Mouse (Mus musculus) neural tube, embryonic 10.5 days (tissue): Measurements from ENCODE around the gene Lat2.

Source experiments
- DNase-seq: peaks from one replicate; pipeline ENCODE4 v3.0.0-alpha.2; 2017; ENCODE audit warnings: low spot score; ENCODE audit errors: extremely low spot score

Gene Lat2

GRCm38 (mm10) chr5:134571730-134572507 is 42.9 kb downstream of the Lat2 start:
- DNase-seq: peak; percentile 65

GRCm38 (mm10) chr5:134568964-134569491 is 45.8 kb downstream of the Lat2 start:
- no peak for DNase-seq

GRCm38 (mm10) chr5:134568030-134568429 is 46.8 kb downstream of the Lat2 start:
- DNase-seq: no peak

- no peak for DNase-seq
These were observed 47.4 kb downstream of the Lat2 start for GRCm38 (mm10) chr5:134567445-134567844.

- no peak for DNase-seq
These were observed 49.1 kb downstream of the Lat2 start for GRCm38 (mm10) chr5:134565696-134566095.

- DNase-seq: no peak
These were observed 50.6 kb downstream of the Lat2 start for GRCm38 (mm10) chr5:134564272-134564671.

- no peak for DNase-seq
These were observed 54.2 kb downstream of the Lat2 start for GRCm38 (mm10) chr5:134560450-134561171.

- no peak for DNase-seq
These were observed 54.8 kb downstream of the Lat2 start, which contains the start of gene Syna for GRCm38 (mm10) chr5:134560071-134560449. Gene Syna, minus strand, starts transcription at chr5:134560171.

- DNase-seq: peak; percentile 81
These were observed 59.2 kb downstream of the Lat2 start for GRCm38 (mm10) chr5:134555463-134556164.

- DNase-seq: no peak
These were observed 60.8 kb downstream of the Lat2 start for GRCm38 (mm10) chr5:134553951-134554546.

- DNase-seq: peak; percentile 92
These were observed 62.5 kb downstream of the Lat2 start, which contains the start of gene Clip2 for GRCm38 (mm10) chr5:134552110-134552972. Gene Clip2, minus strand, starts transcription at chr5:134552434.

- peak; percentile 57 for DNase-seq
These were observed 63.4 kb downstream of the Lat2 start for GRCm38 (mm10) chr5:134551233-134552109.

GRCm38 (mm10) chr5:134550836-134551232 is 64.0 kb downstream of the Lat2 start:
- DNase-seq: no peak
